Mouse (Mus musculus) left cerebral cortex, adult 11 months (tissue): ENCODE data around the gene Kcnj3.
A peak's percentile ranks its signal among the peaks of the same experiment; 100 is the strongest.

Experiments
- DNase-seq: peaks from one replicate; pipeline ENCODE4 v3.0.0; 2022; ENCODE audit warnings: low spot score

Kcnj3 gene

DNA sequence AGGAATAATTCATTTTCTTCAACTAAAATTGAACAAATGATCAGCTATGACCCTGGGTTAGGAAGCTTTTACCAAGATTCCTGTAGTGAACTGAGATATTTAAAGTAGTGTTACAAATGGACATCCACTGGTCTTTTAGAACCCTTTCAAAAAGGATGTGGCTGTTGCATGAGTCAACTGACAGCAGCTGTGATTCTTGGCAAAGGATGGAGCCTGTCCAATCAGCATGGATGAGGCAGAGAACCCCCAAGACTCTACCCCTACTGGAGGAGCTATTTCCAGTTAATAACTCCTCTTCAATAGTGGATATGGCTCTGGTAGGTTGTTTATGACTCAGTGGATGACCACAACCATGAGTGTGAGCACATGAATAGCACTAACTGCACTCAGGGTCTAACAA lies 81.5 kb downstream of the Kcnj3 start:
- no peak for DNase-seq

DNA sequence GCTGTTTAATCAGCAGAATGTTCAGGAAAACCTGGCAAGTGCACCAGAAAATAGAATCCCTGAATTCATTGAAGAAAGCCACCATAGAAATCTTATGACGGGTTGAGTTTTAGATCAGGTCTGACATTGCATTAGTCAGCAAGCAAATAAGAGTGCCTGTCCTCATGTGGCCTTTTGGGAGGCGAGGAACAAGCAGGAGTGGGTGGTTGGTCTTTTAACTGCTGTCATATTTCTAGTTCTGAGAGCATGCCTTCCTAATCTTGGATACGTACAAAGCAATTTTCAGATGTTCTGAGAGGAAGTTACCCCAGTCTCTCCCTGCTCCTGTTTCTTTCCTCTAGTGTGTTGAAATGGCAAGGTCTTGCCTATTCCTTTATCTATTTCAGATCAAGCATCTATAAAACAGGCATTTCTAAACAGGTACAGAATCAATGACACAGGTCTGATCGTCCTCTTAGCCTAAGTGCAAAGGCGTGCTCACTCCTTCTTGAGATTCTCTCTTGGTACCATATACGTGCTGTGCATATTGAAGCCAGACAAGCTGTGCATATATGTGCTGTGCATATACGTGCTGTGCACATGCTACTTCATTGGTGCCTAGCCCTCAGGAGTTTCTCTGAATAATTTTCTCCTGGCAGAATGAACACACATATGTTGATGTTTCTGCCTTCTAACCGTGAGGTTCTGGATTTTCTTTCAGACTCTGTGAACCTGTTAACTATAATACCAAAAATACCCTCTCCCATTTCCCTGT lies 97.1 kb downstream of the Kcnj3 start:
- DNase-seq: peak; percentile 25

DNA sequence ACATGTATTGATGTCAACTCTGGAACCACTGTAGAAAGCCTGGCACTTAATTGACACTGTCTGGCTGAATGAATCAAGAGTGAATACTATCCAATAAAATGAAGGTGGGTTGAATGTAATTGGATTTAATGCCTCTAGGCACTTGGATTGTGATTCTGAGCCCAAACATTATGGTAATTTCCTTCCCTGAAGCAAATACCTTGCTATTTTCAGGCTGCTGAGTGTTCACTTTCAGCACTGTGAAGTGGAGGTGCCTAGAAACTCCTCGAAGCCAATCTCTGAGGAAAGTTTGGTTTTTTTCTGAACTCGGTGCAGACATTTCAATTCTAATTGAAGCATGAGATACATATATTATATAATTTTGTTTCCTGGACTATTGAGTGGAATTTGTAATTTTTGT lies 99.2 kb downstream of the Kcnj3 start:
- DNase-seq: no peak

DNA sequence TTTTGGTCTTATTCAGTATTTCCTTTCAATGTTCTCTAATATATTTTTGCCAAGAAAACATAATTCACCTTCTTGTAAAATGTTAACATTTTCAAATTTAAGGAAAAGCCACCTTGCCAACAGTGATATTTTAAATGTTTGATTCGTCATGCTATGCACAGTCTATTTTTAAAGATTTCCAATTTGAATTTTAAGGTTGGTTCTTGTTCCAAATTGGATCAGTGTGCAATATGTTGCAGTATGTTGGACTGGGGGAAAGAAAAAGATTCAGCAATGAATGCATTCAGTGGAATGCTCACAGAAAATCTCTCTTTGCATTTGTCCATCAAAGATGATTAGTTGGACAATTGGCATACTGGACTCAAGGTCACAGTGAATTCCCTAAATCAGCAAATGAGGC lies 99.7 kb downstream of the Kcnj3 start:
- DNase-seq: no peak

DNA sequence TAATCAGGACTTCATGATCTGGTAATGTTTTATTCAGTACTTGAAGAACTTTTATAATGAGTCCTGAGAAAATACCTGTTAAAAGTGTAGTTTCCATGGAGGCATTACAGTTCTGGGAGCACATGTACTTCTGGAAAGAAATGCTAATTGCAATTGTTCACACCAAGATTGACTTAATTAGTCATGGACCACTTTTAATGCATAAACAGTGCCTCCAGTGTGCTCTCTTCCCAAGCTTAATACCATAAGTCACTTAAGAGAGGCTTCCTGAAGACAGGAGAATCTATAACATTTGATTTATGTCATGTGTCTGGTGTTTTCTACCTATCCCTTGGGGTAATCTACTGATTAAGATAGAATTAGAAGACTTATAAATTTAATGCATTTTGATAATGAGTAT lies 111.8 kb downstream of the Kcnj3 start:
- DNase-seq: no peak

DNA sequence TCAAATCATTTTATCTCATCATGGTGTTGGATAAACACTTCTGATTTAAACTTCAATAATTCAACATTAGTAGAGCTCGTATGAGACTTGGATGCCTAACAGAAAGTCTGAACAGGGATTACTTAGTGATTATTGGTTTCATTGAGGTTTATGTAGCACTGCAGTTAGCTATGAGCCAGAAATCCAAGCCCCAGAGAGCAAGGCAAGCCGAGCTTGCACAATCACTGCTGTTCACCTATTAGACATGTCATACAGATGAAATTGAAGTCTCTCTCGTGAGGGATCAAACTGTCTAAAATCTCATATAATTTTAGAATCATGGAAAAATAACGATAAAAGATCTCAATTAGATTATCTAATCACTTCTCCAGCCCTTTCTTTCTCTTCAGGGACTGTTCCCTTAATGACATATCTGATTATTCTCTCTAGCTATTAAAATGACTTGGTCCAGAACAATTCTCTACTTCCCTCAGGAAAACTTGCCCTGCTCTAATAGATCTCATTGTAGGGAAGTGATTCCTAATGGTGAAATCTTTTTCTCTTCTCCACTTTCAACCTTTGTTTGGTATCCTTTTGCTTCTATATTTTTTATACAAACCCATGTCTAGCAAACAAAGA lies 122.7 kb downstream of the Kcnj3 start:
- DNase-seq: no peak

DNA sequence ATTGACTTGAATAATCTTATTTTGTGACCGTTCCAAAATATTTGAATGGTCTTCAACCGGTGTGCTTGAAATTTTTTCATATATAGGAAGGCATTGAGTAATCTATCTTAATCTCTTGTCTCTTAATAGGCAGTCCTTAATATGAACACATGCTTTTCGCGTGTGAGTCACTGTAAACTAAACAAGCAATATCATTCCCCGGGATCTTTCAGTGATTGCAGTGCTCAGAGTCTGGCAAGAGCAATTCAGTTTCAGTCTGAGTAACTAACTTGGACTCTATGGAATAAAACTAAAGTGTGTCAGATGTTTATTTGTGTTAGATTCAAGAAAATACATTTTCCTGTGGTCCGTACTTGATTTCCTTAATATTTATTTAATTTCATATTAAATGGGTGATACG lies 133.5 kb downstream of the Kcnj3 start:
- DNase-seq: no peak

DNA sequence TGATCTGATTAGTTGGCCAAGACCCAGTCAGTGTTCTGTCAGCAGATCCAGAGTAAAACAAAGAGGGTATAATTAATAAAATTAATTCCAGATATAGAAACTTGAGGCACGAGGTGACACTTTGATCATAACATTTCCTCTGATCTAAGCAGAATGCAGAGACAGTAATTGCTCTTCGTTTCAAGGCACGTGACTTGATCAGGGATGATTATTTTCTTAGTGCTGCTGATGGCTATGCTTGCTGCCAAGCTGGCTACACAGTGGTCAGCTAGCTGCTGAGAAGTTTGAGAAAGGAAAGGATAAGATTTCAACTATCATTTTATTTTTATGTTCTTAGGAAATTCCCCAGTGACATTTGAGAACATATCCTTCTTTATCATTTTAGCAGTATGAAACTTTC lies 135.7 kb downstream of the Kcnj3 start:
- DNase-seq: no peak

DNA sequence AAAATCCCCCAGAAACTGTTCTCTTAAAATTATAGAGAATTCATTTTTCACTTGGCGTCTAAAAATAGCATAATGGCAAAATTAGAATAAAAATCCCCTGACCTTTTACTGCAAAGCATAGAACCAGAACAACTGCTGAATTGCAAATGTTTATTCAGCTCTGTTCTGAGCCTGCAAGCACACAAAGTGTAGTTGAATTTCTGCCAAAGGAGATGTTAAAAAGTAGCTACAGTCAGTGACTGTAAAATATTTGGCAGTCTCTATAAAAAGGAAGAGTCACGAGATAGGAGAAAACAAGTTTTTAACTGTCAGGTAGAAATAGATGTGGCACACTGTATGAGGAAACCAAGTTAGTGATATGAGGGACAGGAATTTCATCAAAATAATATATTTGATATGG lies 144.5 kb downstream of the Kcnj3 start:
- DNase-seq: no peak

DNA sequence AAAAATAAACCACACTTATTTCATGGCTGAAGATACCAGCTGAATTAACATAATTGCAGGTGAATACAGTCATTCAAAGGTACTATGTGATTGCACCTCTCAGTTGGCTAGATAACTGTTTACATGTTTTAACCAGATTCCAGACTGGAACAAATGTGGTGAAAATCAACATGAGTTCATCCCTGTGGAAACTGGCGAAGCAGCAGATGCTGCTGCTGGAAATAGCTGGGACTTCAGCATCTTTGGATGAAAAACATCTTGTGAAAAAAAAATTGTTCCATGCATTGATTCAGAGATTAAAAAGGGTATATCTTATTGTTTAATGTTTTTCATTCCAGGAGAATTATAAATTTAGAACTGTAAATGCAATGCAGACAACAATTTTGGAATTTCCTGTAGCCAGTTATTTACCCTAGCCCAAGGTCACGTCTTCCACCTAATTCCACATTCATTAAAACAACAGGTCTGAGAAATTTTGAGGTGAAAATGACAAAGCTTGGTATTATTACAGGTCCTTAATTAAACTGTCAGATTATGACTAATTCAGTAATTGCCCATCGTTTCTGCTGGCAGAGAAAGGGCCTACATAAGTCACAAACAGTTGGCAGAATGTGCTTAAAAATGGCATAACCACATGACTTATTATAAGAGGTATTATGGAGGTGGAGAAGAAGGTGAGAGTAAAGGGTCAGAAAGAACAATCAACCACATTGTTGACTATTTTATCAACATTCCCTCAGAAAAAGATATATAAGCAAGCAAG lies 155.6 kb downstream of the Kcnj3 start:
- DNase-seq: peak; percentile 21
